Mouse (Mus musculus): ENCODE data around the gene Vcam1. TPM values are rescaled to one million over a fixed set of nuclear protein-coding genes. Genes with fewer than 3 reads are reported as not detected.

Vcam1 gene
- polyA plus RNA-seq, 1 experiment from 2014 or later: 49.2 TPM

DNA sequence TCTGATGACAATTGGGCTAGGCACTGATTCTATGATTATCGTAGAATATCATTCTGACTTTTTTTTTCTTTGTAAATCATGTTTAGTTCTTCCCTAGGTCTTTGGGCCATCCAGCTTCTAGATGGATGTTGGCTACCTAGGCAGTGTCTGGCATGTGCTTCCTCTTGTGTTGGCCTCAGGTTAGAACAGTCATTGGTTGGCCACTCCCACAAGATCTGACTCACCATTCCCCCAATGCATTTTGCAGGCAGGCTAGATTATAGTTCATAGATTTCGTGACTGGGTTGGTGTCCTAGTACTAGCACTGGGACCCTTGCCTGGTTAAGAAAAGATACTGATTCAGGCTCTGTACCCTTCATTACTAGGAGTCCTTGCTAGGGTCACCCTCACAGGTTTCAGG, 67.3 kb downstream of the Vcam1 start:
- no peak for ATAC-seq (ENCODE audit: low FRiP score)
- Histone ChIP-seq H3K4me2 (no peak overlapping the region), H3K27ac (no peak overlapping the region), H3K4me1 (replicated peaks) (no peaks in the 10 kb centered on the region), H3K4me3 (no peak overlapping the region), H3K36me3 (no peaks in the 10 kb centered on the region), H3K9ac (no peak overlapping the region), H3K27me3 (no peaks in the 10 kb centered on the region), H3K9me3 (no peaks in the 10 kb centered on the region)
- 91% methylated on average over 2 of the region's 2 CpGs for WGBS

DNA sequence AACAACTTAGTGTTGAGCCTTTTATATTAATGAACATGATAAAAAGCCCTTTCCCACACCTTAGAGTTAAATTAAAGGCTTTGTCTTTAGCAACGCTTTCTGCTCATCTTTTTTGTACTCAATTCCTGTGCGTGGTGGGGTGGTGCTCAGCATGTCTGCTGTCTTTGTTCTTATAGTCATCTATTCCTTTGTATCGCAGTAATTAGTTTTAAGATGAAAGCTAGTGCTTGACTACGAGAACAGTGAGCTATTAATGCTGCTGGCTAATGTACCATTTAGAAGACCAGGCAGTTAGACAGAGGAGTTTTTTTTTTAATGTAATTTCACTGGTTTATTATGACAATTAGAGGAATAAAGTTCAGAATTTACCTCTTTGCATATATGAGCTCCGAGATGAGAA, 69.2 kb downstream of the Vcam1 start:
- H3K9ac ChIP-seq: no peak overlapping the region
- no peak for ATAC-seq (ENCODE audit: low FRiP score)
- H3K9me3 ChIP-seq: no peaks in the 10 kb centered on the region
- 51% methylated on average over 5 of the region's 5 CpGs for WGBS
- no peaks in the 10 kb centered on the region for H3K4me1 ChIP-seq (replicated peaks)
- no peaks in the 10 kb centered on the region for H3K36me3 ChIP-seq
- no peaks in the 10 kb centered on the region for H3K27me3 ChIP-seq
- no peak overlapping the region for H3K27ac ChIP-seq
- no peak overlapping the region for H3K4me3 ChIP-seq
- H3K4me2 ChIP-seq: no peak overlapping the region

Other genes starting within 250 kb of the Vcam1 start
- gene Dph5, start 241.9 kb downstream of the Vcam1 start, polyA plus RNA-seq (2015; fragmentation: Nextera tagmentation; extraction: Ambion mirVana): 25.6 and 27.7 TPM in 2 replicates
- gene Slc30a7, start 122.3 kb downstream of the Vcam1 start, polyA plus RNA-seq (2015; fragmentation: Nextera tagmentation; extraction: Ambion mirVana): 18.8 and 21.2 TPM in 2 replicates
- gene Extl2, start 122.2 kb downstream of the Vcam1 start, polyA plus RNA-seq (2015; fragmentation: Nextera tagmentation; extraction: Ambion mirVana): 28.5 and 32.2 TPM in 2 replicates
- gene Gpr88, start 123.8 kb upstream of the Vcam1 start, polyA plus RNA-seq (2015; fragmentation: Nextera tagmentation; extraction: Ambion mirVana): 3.2 and 4.5 TPM in 2 replicates